Comparison of ENCODE assay signal across 31 mouse cellular contexts in the genomic region with DNA sequence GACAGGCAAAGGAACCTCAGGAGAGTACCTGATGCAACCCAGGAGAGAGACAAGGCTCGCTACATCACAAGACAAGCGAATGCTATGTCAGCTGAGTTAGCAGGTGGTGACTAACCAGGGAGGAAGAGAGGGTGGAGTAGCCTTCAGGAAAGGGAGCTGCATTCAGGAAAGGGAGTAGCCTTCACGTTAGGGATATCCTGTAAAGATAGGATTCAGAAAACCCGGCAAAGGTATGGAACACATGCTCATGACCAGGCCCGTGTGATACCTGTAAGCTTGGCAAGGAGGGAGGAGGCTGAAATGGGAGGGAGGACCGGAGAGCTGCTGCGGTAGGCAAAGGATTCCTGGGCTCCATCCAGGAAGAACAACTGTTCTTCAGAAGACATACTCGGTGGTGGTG. TPM values are rescaled to one million over a fixed set of nuclear protein-coding genes. Genes with fewer than 3 reads are reported as not detected.
"Had no signal": no experiment of that assay in that cellular context is flagged by ENCODE, and none has a peak within 500 bp of the region (broad histone marks: within the 10 kb centered on the region; RNA-seq: fewer than 3 reads in every experiment).

No protein-coding gene starts in this region.

- H3K27ac ChIP-seq: left cerebral cortex, adult 2 months; limb, embryonic 12.5 days; limb, embryonic 13.5 days; limb, embryonic 15.5 days; liver, embryonic 12.5 days; liver, embryonic 13.5 days; liver, embryonic 14.5 days; liver, embryonic 15.5 days; lung, embryonic 15.5 days; macrophage; midbrain, embryonic 10.5 days; midbrain, embryonic 12.5 days; midbrain, embryonic 13.5 days; midbrain, embryonic 15.5 days; neural tube, embryonic 12.5 days had no signal

- DNase-seq: left cerebral cortex, postnatal 4 days; liver; liver, embryonic 13.5 days; liver, postnatal 0 days; lung, adult 18-20 months; lung, adult 2 months; lung, embryonic 14.5 days; lung, postnatal 10 days; lung, postnatal 14 days; lung, postnatal 4 days; midbrain, embryonic 14.5 days had no signal

- H3K9me3 ChIP-seq: limb, embryonic 12.5 days; limb, embryonic 13.5 days; limb, embryonic 15.5 days; liver, embryonic 12.5 days; liver, embryonic 13.5 days; liver, embryonic 15.5 days; lung, embryonic 15.5 days; megakaryocyte, embryonic 14.5 days; midbrain, embryonic 10.5 days; midbrain, embryonic 12.5 days; midbrain, embryonic 15.5 days; neural tube, embryonic 12.5 days had no signal

- H3K4me1 ChIP-seq: lung, embryonic 15.5 days had no signal

- H3K27me3 ChIP-seq: limb, embryonic 12.5 days; limb, embryonic 15.5 days; liver, embryonic 12.5 days; liver, embryonic 13.5 days; liver, embryonic 15.5 days; lung, embryonic 15.5 days; megakaryocyte, embryonic 14.5 days; midbrain, embryonic 15.5 days; neural tube, embryonic 12.5 days had no signal

- H3K4me2 ChIP-seq: limb, embryonic 15.5 days; liver, embryonic 11.5 days; liver, embryonic 12.5 days; liver, embryonic 13.5 days; liver, embryonic 15.5 days; lung, embryonic 14.5 days; lung, embryonic 15.5 days; midbrain, embryonic 11.5 days; midbrain, embryonic 12.5 days; midbrain, embryonic 13.5 days; midbrain, embryonic 15.5 days; neural tube, embryonic 12.5 days had no signal

- H3K36me3 ChIP-seq: limb, embryonic 12.5 days; limb, embryonic 15.5 days; liver, embryonic 12.5 days; liver, embryonic 13.5 days; liver, embryonic 15.5 days; lung, embryonic 15.5 days; midbrain, embryonic 12.5 days; midbrain, embryonic 15.5 days; neural tube, embryonic 12.5 days had no signal

- ATAC-seq: liver, embryonic 12.5 days; liver, postnatal 0 days; lung, postnatal 0 days; midbrain, embryonic 13.5 days; midbrain, embryonic 15.5 days; midbrain, embryonic 16.5 days had no signal

- H3K9ac ChIP-seq: limb, embryonic 12.5 days; limb, embryonic 13.5 days; limb, embryonic 15.5 days; liver, embryonic 12.5 days; liver, embryonic 13.5 days; liver, embryonic 14.5 days; liver, embryonic 15.5 days; liver, postnatal 0 days; lung, embryonic 14.5 days; lung, embryonic 15.5 days; midbrain, embryonic 12.5 days; midbrain, embryonic 13.5 days; midbrain, embryonic 15.5 days; neural tube, embryonic 12.5 days had no signal

- H3K4me3 ChIP-seq: left cerebral cortex, adult 2 months; limb, embryonic 12.5 days; limb, embryonic 13.5 days; limb, embryonic 15.5 days; liver, embryonic 12.5 days; liver, embryonic 13.5 days; liver, embryonic 15.5 days; lung, embryonic 15.5 days; megakaryocyte, embryonic 14.5 days; midbrain, embryonic 10.5 days; midbrain, embryonic 12.5 days; midbrain, embryonic 13.5 days; midbrain, embryonic 15.5 days; myocyte; neural tube, embryonic 12.5 days had no signal

RNA-seq across cellular contexts. Expression of gene Ube2cbp, which starts 17.3 kb away (rescaled TPM):
- polyA plus RNA-seq: macrophage had no signal
